Mouse (Mus musculus): ENCODE results near the gene Mgat4a. TPM values are rescaled to one million over a fixed set of nuclear protein-coding genes. Genes with fewer than 3 reads are reported as not detected.

Mgat4a gene
- total RNA-seq (2023): 56.1 TPM

DNA sequence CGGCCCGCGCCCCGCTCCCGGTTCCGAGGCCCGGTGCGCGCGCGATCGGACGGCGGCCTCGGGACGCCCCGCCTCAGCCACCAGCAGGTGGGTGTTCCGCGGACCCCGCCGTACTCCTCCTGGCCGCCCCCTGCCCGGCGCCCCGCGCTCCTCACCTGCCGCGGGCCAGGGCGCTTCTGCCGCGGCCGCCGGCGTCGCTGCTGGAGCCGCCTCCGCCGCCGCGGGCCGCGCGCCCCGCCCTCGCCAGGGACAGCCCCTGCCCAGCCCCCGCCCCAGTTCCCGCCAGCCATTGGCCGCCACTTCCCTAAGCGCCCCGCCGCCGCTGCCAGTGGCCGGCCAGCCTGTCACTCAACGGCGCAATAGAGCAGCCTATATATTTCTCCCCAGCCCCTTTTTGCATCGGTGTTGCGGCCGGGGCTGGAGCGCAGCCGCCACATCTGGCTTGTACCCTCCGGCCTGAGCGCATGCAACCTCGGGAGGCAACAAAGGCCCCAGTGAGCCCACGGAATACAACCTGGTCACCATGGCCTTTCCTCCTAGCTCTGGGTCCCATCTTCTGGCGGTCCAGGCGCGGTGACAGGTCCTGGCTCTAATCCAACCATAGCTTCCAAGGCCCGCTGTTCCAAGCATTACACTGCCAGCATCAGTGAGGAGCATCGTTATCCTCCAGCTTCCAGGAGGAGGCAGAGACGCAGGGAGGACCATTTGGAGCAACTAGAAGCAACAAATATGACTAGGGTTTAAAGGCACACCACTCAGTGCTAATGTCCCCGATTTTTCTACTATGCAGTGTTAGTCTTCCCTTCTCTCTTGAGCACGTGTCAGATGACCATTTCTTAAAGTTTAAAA lies at the start of gene Mgat4a:
Gene Mgat4a, minus strand, starts transcription at position 207 of the 849 bp plus-strand sequence.

DNA sequence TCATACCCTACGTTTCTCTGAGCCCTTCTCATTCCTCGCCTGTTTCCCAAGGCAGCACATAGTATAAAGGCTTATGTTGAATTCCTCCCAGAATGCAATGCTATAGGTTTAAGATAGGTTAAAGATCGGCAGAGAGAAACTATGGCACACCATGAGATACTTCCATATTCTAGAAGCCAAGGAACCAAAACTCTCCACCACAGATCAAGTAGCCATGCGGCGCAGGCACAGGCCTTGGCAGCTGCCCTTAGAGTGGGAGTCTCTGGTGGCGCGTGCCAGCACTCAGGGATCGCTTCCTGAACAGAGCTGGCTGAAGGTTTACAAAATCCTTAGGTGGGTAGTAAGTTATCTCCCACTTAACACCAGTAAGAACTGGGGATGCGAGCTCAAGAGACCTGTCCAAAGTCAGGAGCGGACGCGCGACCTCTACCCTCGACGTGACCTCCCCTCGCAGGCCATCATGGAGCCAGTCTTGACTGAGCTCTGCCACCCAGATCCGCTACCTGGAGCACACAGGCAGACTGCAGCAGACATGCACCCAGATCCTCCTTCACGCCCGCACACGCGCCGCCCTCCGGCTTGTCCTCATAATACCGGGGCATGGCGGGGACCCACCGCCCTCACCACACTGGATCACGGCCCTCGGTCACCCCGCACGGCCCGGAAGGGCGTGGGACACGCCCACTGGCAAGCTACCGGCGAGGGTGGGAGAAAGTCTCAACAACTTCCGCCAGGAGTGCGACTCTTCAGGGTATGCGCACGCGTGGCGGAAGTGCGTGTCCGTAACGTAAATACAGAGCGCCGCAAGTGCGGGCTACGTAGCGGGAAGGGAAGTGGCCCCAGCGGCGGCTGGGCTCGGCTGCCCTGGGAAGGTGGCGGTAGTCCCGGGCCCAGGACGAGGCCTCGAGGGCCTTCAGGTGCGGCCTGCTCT lies 111.2 kb downstream of the Mgat4a start, which contains the start of the genes Coa5 and Unc50:
Gene Coa5, minus strand, starts transcription at position 738 of the 931 bp plus-strand sequence.
Gene Unc50, plus strand, starts transcription at position 774 of the 931 bp plus-strand sequence.

Other genes starting within 250 kb of the Mgat4a start
- gene Inpp4a, start 241.2 kb downstream of the Mgat4a start, total RNA-seq (2023): 68.4 TPM
- 41.2 TPM for gene Coa5, start 110.9 kb downstream of the Mgat4a start, total RNA-seq (2023)
- gene Unc50, start 110.9 kb downstream of the Mgat4a start, total RNA-seq (2023): 39.6 TPM
- gene 2010300C02Rik, start 179.1 kb upstream of the Mgat4a start, total RNA-seq (2023): 0.29 TPM